Mouse (Mus musculus) CH12.LX (cell line): ENCODE data around the gene Cacnb2.

Experiments used
- CHD2 ChIP-seq: IDR thresholded peaks from 2 replicates; pipeline ENCODE4 v1.6.1; 2011; ENCODE audit warnings: low read length, improper control_type of control experiment
- CTCF ChIP-seq, 2 experiments: IDR thresholded peaks in 1 of 2; conservative IDR thresholded peaks in 1 of 2; 2 replicates each; pipeline ENCODE4 v1.5.1; 2011 to 2012; ENCODE audit warnings: low read depth in 2 of 2, low read length in 2 of 2, improper control_type of control experiment in 1 of 2, inconsistent platforms in 1 of 2, mild to moderate bottlenecking in 1 of 2, moderate library complexity in 1 of 2
- E2F4 ChIP-seq: IDR thresholded peaks from 2 replicates; pipeline ENCODE4 v1.6.1; 2011; ENCODE audit warnings: low read depth, low read length, improper control_type of control experiment; ENCODE audit not compliant: insufficient replicate concordance
- ELF1 ChIP-seq: IDR thresholded peaks from 2 replicates; pipeline ENCODE4 v1.6.1; 2014; ENCODE audit warnings: low read depth, mild to moderate bottlenecking, inconsistent platforms, low read length, improper control_type of control experiment
- EP300 ChIP-seq: IDR thresholded peaks from 2 replicates; pipeline ENCODE4 v1.6.1; 2011; ENCODE audit warnings: low read length, improper control_type of control experiment
- ETS1 ChIP-seq: conservative IDR thresholded peaks from 2 replicates; pipeline ENCODE4 v1.6.1; 2012; ENCODE audit warnings: low read depth, mild to moderate bottlenecking, inconsistent platforms, low read length, improper control_type of control experiment, moderate library complexity
- MXI1 ChIP-seq: IDR thresholded peaks from 2 replicates; pipeline ENCODE4 v1.6.1; 2011; ENCODE audit warnings: mild to moderate bottlenecking, low read depth, low read length, improper control_type of control experiment
- PAX5 ChIP-seq: IDR thresholded peaks from 2 replicates; pipeline ENCODE4 v1.6.1; 2012; ENCODE audit warnings: low read length, inconsistent platforms, mixed read lengths
- POLR2A ChIP-seq: IDR thresholded peaks from 2 replicates; pipeline ENCODE4 v1.6.1; 2011; ENCODE audit warnings: low read depth, mild to moderate bottlenecking, improper control_type of control experiment, low read length
- RAD21 ChIP-seq: IDR thresholded peaks from 2 replicates; pipeline ENCODE4 v1.6.1; 2011; ENCODE audit warnings: low read depth, mild to moderate bottlenecking, low read length, improper control_type of control experiment, moderate library complexity
- TCF12 ChIP-seq: IDR thresholded peaks from 2 replicates; pipeline ENCODE4 v1.6.1; 2014; ENCODE audit warnings: low read depth, mild to moderate bottlenecking, inconsistent platforms, low read length, improper control_type of control experiment
- ZMIZ1 ChIP-seq: IDR thresholded peaks from 2 replicates; pipeline ENCODE4 v1.6.1; 2012; ENCODE audit warnings: low read depth, mild to moderate bottlenecking, inconsistent platforms, low read length, improper control_type of control experiment
- ZNF384 ChIP-seq: IDR thresholded peaks from 2 replicates; pipeline ENCODE4 v1.6.1; 2012; ENCODE audit warnings: low read depth, low read length, improper control_type of control experiment, inconsistent platforms

- TF ChIP-seq ZNF384 (no peak), POLR2A (no peak), E2F4 (no peak), CTCF (conservative IDR thresholded peaks at IDR 0.05 in 1 of 2, IDR thresholded peaks at IDR 0.05 in 1 of 2; ENCODE audit: low read depth in 2 of 2, low read length in 2 of 2) (no peak), EP300 (no peak), RAD21 (no peak), ELF1 (no peak), CHD2 (no peak), TCF12 (no peak), ZMIZ1 (no peak), MXI1 (no peak), PAX5 (no peak), ETS1 (no peak)
These were observed 81.3 kb downstream of the Cacnb2 start for GRCm38 (mm10) chr2:14684231-14684630.
